Mouse (Mus musculus) liver, embryonic 14.5 days (tissue): ENCODE measurements around the gene Tenm2.

Experiments
- CTCF ChIP-seq: IDR thresholded peaks from 2 replicates; pipeline ENCODE4 v1.5.1; 2016; ENCODE audit warnings: antibody characterized with exemption, low read depth, control low read depth
- EP300 ChIP-seq: IDR thresholded peaks from 2 replicates; pipeline ENCODE4 v1.6.1; 2016; ENCODE audit warnings: antibody characterized with exemption, low read depth

- TF ChIP-seq CTCF (no peak), EP300 (no peak)
Observed at GRCm38 (mm10) chr11:36443821-36444220, 791.9 kb downstream of the Tenm2 start.
